In the genomic region with DNA sequence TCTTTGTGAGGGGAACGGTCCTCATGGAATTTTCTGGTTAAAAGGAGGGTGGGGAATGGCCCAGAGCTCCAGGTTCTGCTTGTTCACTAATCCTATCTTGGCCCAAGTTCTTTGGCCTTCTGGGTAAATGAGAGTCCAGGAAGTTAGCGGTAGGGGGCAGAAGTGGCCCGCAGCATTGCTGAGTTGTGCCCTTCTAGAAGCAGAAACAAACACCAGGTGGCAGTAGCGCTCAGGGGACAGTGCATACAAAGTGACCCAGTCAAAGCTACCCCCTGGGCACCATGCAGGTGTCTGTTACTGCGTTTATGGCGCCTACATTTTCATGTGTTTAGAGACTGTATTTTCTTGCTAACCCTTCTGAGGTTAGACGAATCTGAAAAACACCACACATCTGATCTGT, we compare ENCODE assay signal across 9 mouse cellular contexts. TPM values are rescaled to one million over a fixed set of nuclear protein-coding genes. Genes with fewer than 3 reads are reported as not detected.
DNase-seq lines count a peak whose midpoint lies in the region; ATAC-seq lines count a peak whose summit lies in the region.
"Had no signal": no experiment of that assay in that cellular context is flagged by ENCODE, and none has a peak within 500 bp of the region (broad histone marks: within the 10 kb centered on the region; RNA-seq: fewer than 3 reads in every experiment).

No protein-coding gene starts in this region.

- peak; percentile 94 for DNase-seq in MN1 (ENCODE audit: low spot score)
- peak; percentile 83 for DNase-seq in cerebellum, adult 9-11 months
- DNase-seq in frontal cortex, postnatal 14 days (ENCODE audit: low spot score in 2 of 2): peak; percentile 66 to 84
- peak; percentile 85 for DNase-seq in hindbrain, embryonic 14.5 days (ENCODE audit: low spot score)
- DNase-seq in layer of hippocampus, postnatal 25 days (ENCODE audit: extremely low spot score in 1 of 2, low spot score in 1 of 2): peak; percentile 76 to 96
- DNase-seq in lung, postnatal 4 days: peak; percentile 87 to 95
- peak; percentile 83 for DNase-seq in right cerebral cortex, adult 18-20 months
- peak; percentile 85 to 86 for DNase-seq in urinary bladder, adult 18-20 months (ENCODE audit: low spot score in 2 of 2)

- WGBS in hindbrain, embryonic 14.5 days: 7% methylated on average over 7 of the region's 7 CpGs

- H3K27ac ChIP-seq in hindbrain, embryonic 14.5 days: no peak overlapping the region
- H3K27ac ChIP-seq: liver, embryonic 15.5 days had no signal

- H3K4me1 ChIP-seq in hindbrain, embryonic 14.5 days (replicated peaks; ENCODE audit: control insufficient read depth, insufficient read depth, low read length): 0 out of 2 replicates have a peak, but pooled peaks cover 16% of the 10 kb centered on the region

- no peak overlapping the region for H3K4me3 ChIP-seq in hindbrain, embryonic 14.5 days (replicated peaks; ENCODE audit: low read length)
- H3K4me3 ChIP-seq: liver, embryonic 15.5 days had no signal

- no peak overlapping the region for H3K9ac ChIP-seq in hindbrain, embryonic 14.5 days
- H3K9ac ChIP-seq: liver, embryonic 15.5 days had no signal

- no peaks in the 10 kb centered on the region; the same call in 1 of the 2 replicates for H3K27me3 ChIP-seq in hindbrain, embryonic 14.5 days (ENCODE audit: control insufficient read depth, insufficient read depth, low read length)

- no peaks in the 10 kb centered on the region for H3K9me3 ChIP-seq in hindbrain, embryonic 14.5 days (ENCODE audit: control insufficient read depth, low read length)
- H3K9me3 ChIP-seq: liver, embryonic 15.5 days had no signal

- ATAC-seq in hindbrain, embryonic 14.5 days (ENCODE audit: low FRiP score): peak; percentile 72; the same call in 1 of the 2 replicates

- H3K36me3 ChIP-seq in hindbrain, embryonic 14.5 days (replicated peaks; ENCODE audit: control insufficient read depth, insufficient read depth): no peaks in the 10 kb centered on the region
- H3K36me3 ChIP-seq: liver, embryonic 15.5 days had no signal

- H3K4me2 ChIP-seq in hindbrain, embryonic 14.5 days (replicated peaks): no peak overlapping the region
- H3K4me2 ChIP-seq: liver, embryonic 15.5 days had no signal

RNA-seq across cellular contexts. Expression of gene Cfap45, which starts 8.1 kb away (rescaled TPM):
- 3.7 and 5.5 TPM in 2 replicates for polyA plus RNA-seq in hindbrain, embryonic 14.5 days (2014; fragmentation: Nextera tagmentation; extraction: Ambion mirVana)
- total RNA-seq in layer of hippocampus, postnatal 25 days (2021): 1 to 10 TPM; 3.1 to 3.9 TPM

RNA-seq across cellular contexts. Expression of gene Vsig8, which starts 27.0 kb away (rescaled TPM):
- 0.75 and 0.90 TPM in 2 replicates for polyA plus RNA-seq in hindbrain, embryonic 14.5 days (2014; fragmentation: Nextera tagmentation; extraction: Ambion mirVana)
- under 1 TPM; 0.39 to 0.56 TPM for total RNA-seq in layer of hippocampus, postnatal 25 days (2021)
- polyA plus RNA-seq: liver, embryonic 15.5 days had no signal

RNA-seq across cellular contexts. Expression of gene Tagln2, which starts 28.9 kb away (rescaled TPM):
- polyA plus RNA-seq in hindbrain, embryonic 14.5 days (2014; fragmentation: Nextera tagmentation; extraction: Ambion mirVana): 53.0 and 62.6 TPM in 2 replicates
- 10 to 100 TPM; 10.4 to 12.1 TPM for total RNA-seq in layer of hippocampus, postnatal 25 days (2021)

RNA-seq across cellular contexts. Expression of gene Igsf9, which starts 47.1 kb away (rescaled TPM):
- 27.6 and 28.5 TPM in 2 replicates for polyA plus RNA-seq in hindbrain, embryonic 14.5 days (2014; fragmentation: Nextera tagmentation; extraction: Ambion mirVana)
- total RNA-seq in layer of hippocampus, postnatal 25 days (2021): 1 to 10 TPM; 5.6 to 8.2 TPM

RNA-seq across cellular contexts. Expression of gene Slamf9, which starts 53.5 kb away (rescaled TPM):
- polyA plus RNA-seq in hindbrain, embryonic 14.5 days (2014; fragmentation: Nextera tagmentation; extraction: Ambion mirVana): 0.15 and 0.26 TPM in 2 replicates
- not detected for total RNA-seq in layer of hippocampus, postnatal 25 days (2021)
